Mouse (Mus musculus) forebrain, embryonic 13.5 days (tissue): ENCODE measurements around the gene Nup160. TPM values are rescaled to one million over a fixed set of nuclear protein-coding genes. Genes with fewer than 3 reads are reported as not detected.

Experiments
- ATAC-seq: fragments of 200-750 bp; cut with Nextera tagmentation; 2 replicates; pipeline ENCODE4 v1.8.0; 2017
- H3K27ac ChIP-seq: fragments of 300-500 bp; sonication (generic); 2 replicates; pipeline ENCODE4 v1.5.1; 2015; ENCODE audit warnings: inconsistent platforms, mild to moderate bottlenecking, moderate library complexity
- H3K27me3 ChIP-seq: fragments of 300-500 bp; sonication (generic); 2 replicates; pipeline ENCODE4 v1.6.1; 2015; ENCODE audit warnings: mild to moderate bottlenecking, inconsistent platforms
- H3K36me3 ChIP-seq: fragments of 300-500 bp; sonication (generic); 2 replicates; pipeline ENCODE4 v1.6.1; 2015; ENCODE audit warnings: mild to moderate bottlenecking, inconsistent platforms; ENCODE audit not compliant: poor library complexity, severe bottlenecking
- H3K4me1 ChIP-seq: fragments of 300-500 bp; sonication (generic); 2 replicates; pipeline ENCODE4 v1.6.1; 2015; ENCODE audit warnings: inconsistent platforms
- H3K4me2 ChIP-seq: fragments of 300-500 bp; sonication (generic); 2 replicates; pipeline ENCODE4 v1.6.1; 2015; ENCODE audit warnings: inconsistent platforms, mild to moderate bottlenecking, moderate library complexity
- H3K4me3 ChIP-seq: fragments of 300-500 bp; sonication (generic); 2 replicates; pipeline ENCODE4 v1.5.1; 2015; ENCODE audit warnings: mild to moderate bottlenecking, inconsistent platforms
- H3K9ac ChIP-seq: fragments of 300-500 bp; sonication (generic); 2 replicates; pipeline ENCODE4 v1.6.1; 2015; ENCODE audit warnings: mild to moderate bottlenecking, inconsistent platforms
- H3K9me3 ChIP-seq: fragments of 300-500 bp; sonication (generic); replicated peaks from 2 replicates; pipeline ENCODE4 v1.6.1; 2016; ENCODE audit warnings: inconsistent platforms
- WGBS: fragments of 180-500 bp; shearing (Covaris S2); methylation state at CpG from one replicate; pipeline ENCODE4 v1.1.7; 2015; 5-methylcytosine and 5-hydroxymethylcytosine counted together
- polyA plus RNA-seq: library from polyadenylated mRNA; unstranded; fragments of >200 nt; fragmentation: Nextera tagmentation; extraction: Ambion mirVana; gene quantifications from 2 replicates; pipeline ENCODE4 v1.2.1, GENCODE M21; 2015

Nup160 gene
- polyA plus RNA-seq, result 30.7 and 36.4 TPM in 2 replicates

DNA sequence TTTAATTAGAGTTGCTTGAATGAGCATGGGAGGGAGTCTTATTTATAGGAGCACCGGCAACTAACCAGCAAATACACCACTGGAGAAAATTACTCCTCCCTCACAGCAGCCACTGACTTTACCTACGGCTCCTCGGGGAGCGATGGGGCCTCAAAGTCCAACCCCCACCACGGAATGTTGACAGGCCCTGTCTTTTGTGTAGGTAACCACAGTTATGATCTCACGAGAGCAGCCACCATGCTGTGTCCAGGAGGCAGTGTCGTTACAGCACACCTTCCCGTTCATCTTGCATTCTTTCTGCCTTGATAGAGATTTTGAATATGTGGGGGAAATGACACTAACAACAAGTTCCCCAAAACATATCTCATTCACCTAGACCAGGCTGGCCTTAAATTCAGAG, at the start of gene Nup160:
Nup160 (plus strand) TSS at position 209 of the 400 bp plus-strand sequence.
- 68% methylated on average over 8 of the region's 8 CpGs for WGBS
- no peak for ATAC-seq
- Histone ChIP-seq H3K4me2 (peak within 1 kb of the TSS; percentile 90; the same call in 1 of the 2 replicates), H3K4me1 (peaks cover 18% of the 10 kb centered on the region), H3K9me3 (no peaks in the 10 kb centered on the region), H3K4me3 (no peak within 1 kb of the TSS; the same call in 1 of the 2 replicates), H3K27ac (no peak within 1 kb of the TSS), H3K36me3 (peaks cover 7% of the 10 kb centered on the region), H3K27me3 (no peaks in the 10 kb centered on the region), H3K9ac (no peak within 1 kb of the TSS; the same call in 1 of the 2 replicates)

DNA sequence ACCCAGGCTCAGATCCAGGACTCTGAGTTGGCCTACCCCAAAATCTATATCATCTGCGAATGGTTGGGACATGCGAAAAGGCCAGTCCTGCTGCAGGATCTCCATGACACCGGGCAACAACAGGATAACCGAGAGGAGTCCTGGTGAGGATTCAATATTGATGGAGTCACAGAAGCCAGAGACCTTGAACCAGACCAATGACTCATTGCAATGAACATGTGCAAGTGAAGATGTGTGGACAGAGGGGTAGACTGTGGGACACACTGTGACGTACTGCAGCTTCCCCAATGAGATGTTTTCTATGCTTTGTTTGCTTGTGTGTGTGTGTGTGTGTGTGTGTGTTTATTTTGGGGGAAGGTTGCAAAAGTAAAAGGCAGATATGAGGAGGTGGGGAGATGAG, 48.8 kb upstream of the Nup160 start:
- no peak overlapping the region for H3K4me3 ChIP-seq
- 91% methylated on average over 5 of the region's 5 CpGs for WGBS
- no peaks in the 10 kb centered on the region for H3K27me3 ChIP-seq
- ATAC-seq, result no peak
- H3K9me3 ChIP-seq, result no peaks in the 10 kb centered on the region
- H3K4me1 ChIP-seq, result 0 out of 2 replicates have a peak, but pooled peaks cover 4% of the 10 kb centered on the region
- no peak overlapping the region for H3K4me2 ChIP-seq
- no peak overlapping the region for H3K9ac ChIP-seq
- no peaks in the 10 kb centered on the region for H3K36me3 ChIP-seq
- no peak overlapping the region for H3K27ac ChIP-seq

DNA sequence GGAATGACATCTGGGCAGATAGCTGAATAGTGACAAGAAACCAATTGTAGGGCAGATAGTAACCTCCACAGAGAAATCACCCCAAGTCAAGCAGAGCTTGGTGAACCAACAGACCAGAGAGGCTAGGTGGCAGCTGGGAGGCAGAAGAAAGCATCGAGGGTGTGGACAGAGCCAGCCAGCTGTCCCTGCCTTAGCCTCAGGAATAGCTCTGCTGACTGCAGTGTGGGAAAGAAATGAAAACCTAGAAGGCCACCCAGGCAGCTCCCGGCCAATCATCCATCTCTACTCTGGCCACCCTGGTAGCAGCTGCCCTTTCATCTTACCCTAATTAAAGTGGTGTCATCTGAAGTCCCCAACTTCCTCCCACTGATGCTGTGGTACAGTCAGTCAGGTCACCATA, 47.5 kb upstream of the Nup160 start:
- H3K27ac ChIP-seq, result no peak overlapping the region
- no peaks in the 10 kb centered on the region for H3K27me3 ChIP-seq
- H3K4me2 ChIP-seq, result no peak overlapping the region
- WGBS, result 70% methylated on average over 2 of the region's 2 CpGs
- no peaks in the 10 kb centered on the region for H3K9me3 ChIP-seq
- no peaks in the 10 kb centered on the region for H3K36me3 ChIP-seq
- no peak overlapping the region for H3K4me3 ChIP-seq
- no peaks in the 10 kb centered on the region for H3K4me1 ChIP-seq
- no peak for ATAC-seq
- no peak overlapping the region for H3K9ac ChIP-seq

DNA sequence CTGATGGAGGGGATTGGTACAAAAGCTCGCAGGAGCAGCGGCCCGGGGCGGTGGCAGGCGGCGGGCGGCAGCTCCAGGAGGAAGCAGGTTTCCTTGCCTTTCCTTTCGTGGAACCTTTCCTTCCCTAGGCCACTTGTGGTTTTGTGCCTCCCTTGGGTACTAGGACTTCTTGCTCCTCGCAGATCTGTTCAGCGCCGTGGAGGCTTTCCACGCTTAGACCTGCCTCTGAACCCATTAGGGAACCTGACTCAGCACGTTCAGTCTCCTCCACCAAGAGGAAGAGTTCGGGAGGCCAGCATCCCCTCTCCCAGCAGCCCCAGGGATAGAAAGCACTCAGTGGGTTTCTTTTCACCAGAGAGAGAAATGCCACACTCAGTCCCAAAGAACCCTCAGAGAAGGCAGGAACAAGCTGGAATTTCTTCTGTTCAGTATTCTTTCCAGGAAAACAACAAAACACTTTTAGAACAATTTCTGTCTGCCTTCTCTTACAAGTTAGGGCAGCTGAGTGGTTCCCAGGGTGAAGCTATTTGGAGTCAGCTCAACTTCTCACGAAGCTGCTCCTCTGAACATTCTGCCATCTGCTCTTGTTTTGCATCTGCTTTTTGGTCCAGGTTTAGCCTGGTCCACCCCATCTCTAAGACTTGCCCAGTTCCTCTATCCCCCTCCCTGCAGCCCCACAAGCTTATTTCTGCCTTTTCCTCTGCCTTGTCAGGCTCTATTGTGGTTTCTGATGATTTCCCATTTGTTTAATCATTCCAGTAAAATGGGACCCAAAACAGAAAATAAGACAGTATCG, 44.9 kb upstream of the Nup160 start:
- Histone ChIP-seq H3K4me3 (no peak overlapping the region), H3K27ac (no peak overlapping the region), H3K27me3 (no peaks in the 10 kb centered on the region), H3K9ac (no peak overlapping the region), H3K36me3 (no peaks in the 10 kb centered on the region), H3K9me3 (no peaks in the 10 kb centered on the region), H3K4me1 (no peaks in the 10 kb centered on the region), H3K4me2 (no peak overlapping the region)
- WGBS, result 76% methylated on average over 16 of the region's 16 CpGs
- ATAC-seq, result no peak

DNA sequence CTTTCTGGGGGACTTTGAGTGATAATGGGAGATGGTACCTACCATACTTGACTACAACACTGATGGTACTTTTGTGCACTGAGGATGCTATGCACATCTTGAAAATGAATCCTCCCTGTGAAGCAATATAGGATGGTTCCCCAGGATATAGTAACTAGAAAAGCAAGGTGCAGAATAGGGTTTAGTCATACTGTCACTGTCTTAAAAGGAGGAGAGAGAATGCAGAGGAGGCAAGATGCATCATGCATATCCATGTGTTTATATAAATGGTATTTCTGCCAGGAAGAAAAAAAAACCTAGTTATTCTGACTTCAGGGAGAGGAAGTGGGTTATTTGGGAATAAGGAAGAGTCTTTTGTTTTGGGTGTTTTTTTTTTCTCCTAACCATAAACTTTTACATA, 42.3 kb upstream of the Nup160 start:
- Histone ChIP-seq H3K27me3 (no peaks in the 10 kb centered on the region), H3K27ac (no peak overlapping the region), H3K4me3 (no peak overlapping the region), H3K4me1 (no peaks in the 10 kb centered on the region), H3K9me3 (no peaks in the 10 kb centered on the region), H3K9ac (no peak overlapping the region), H3K4me2 (no peak overlapping the region), H3K36me3 (no peaks in the 10 kb centered on the region)
- ATAC-seq, result no peak

DNA sequence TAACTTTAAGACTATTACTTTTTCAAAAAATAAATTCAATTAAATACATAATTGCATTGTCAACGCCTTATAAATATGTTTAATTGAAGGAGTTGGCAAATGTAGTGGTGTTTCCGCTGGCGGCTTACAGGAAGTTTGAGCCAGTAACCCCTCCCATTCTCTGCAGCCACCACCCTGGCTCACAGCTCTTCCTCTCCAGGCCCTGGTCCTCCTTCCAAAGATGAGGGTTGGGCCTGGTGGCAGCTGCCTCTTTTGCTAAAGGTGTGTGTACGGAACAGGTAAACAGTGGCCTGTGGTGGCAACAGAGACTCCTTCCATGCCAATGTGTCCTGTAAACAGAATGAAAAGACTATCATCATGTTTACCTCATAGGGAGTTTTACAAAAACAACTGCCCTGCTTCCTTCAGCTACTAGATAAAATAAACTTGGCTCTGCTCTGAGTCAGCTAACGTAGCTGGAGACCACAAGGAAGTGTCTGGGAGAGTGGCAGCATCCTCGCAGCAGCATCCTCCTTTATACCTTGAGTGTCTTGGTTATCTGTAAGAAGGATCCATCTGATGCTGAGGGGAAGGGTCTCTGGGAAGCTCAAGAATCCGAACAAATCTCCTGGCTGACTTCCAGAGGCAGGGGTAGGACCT, 41.8 kb upstream of the Nup160 start:
- Histone ChIP-seq H3K27ac (no peak overlapping the region), H3K4me2 (no peak overlapping the region), H3K9ac (no peak overlapping the region), H3K4me3 (no peak overlapping the region), H3K4me1 (no peaks in the 10 kb centered on the region), H3K36me3 (no peaks in the 10 kb centered on the region), H3K9me3 (no peaks in the 10 kb centered on the region), H3K27me3 (no peaks in the 10 kb centered on the region)
- 81% methylated on average over 7 of the region's 7 CpGs for WGBS
- no peak for ATAC-seq

DNA sequence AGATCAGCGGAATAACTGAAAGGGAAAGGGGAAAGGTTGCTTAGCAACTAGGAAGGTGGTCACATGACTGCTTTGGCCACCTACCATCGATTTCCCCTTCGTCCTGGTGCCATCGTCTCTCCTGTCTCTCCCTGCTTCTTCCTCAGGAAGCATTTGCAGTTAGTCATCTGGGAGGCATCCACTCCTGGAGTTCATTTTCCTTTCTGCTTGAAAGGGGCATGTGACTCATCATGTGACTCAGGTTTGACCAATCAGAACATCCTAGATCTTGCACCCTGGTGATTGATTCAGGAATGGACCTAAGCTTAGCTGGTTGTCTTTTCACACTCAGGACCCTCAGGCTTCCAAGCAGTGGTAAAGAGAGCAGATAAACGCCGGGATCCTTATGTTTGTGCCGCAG, 40.2 kb upstream of the Nup160 start:
- no peak overlapping the region for H3K9ac ChIP-seq
- no peaks in the 10 kb centered on the region for H3K36me3 ChIP-seq
- WGBS, result 90% methylated on average over 7 of the region's 7 CpGs
- no peaks in the 10 kb centered on the region for H3K4me1 ChIP-seq
- no peaks in the 10 kb centered on the region for H3K27me3 ChIP-seq
- no peaks in the 10 kb centered on the region for H3K9me3 ChIP-seq
- H3K27ac ChIP-seq, result no peak overlapping the region
- no peak overlapping the region for H3K4me3 ChIP-seq
- ATAC-seq, result no peak
- no peak overlapping the region for H3K4me2 ChIP-seq

DNA sequence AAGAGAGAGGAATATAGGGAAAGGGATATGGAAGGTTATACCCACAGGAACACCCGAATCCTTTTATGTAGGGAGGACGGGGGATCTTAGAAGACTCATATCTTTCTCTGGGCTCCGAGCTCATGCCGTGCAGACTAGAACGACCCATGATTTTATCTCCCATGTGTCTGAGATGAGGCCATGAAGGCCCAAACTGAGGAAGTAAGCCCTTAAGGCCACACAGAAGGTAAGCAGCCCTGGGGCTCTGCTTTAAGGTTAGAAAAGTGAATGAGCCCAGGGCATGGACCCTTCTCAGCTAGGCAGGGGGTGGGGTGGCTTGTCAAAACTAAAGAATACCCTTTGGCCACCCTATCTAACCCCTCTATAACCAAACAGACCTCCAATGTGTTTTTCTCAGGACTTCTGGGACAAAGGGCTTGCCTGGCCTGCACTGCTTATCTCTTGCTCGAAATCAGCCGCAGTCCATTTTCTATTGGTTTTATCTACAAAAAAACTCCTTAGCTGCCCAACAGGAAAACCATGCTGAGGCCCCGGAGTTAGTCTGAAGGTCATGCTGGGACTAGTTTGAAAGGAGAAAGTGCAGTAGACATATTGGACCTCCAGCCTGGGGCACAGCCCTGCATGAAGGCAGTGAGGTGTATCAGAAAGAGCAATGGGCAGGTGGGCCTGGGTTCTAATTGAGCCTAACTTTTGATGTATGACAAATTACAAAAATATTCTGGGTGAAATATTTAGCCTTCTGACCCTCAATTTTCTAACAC, 37.8 kb upstream of the Nup160 start:
- 89% methylated on average over 8 of the region's 8 CpGs for whole genome bisulfite sequencing
- Histone ChIP-seq H3K9ac (no peak overlapping the region), H3K27me3 (no peaks in the 10 kb centered on the region), H3K9me3 (no peaks in the 10 kb centered on the region), H3K4me2 (no peak overlapping the region), H3K27ac (no peak overlapping the region), H3K4me1 (no peaks in the 10 kb centered on the region), H3K36me3 (no peaks in the 10 kb centered on the region), H3K4me3 (no peak overlapping the region)
- ATAC-seq, result no peak

DNA sequence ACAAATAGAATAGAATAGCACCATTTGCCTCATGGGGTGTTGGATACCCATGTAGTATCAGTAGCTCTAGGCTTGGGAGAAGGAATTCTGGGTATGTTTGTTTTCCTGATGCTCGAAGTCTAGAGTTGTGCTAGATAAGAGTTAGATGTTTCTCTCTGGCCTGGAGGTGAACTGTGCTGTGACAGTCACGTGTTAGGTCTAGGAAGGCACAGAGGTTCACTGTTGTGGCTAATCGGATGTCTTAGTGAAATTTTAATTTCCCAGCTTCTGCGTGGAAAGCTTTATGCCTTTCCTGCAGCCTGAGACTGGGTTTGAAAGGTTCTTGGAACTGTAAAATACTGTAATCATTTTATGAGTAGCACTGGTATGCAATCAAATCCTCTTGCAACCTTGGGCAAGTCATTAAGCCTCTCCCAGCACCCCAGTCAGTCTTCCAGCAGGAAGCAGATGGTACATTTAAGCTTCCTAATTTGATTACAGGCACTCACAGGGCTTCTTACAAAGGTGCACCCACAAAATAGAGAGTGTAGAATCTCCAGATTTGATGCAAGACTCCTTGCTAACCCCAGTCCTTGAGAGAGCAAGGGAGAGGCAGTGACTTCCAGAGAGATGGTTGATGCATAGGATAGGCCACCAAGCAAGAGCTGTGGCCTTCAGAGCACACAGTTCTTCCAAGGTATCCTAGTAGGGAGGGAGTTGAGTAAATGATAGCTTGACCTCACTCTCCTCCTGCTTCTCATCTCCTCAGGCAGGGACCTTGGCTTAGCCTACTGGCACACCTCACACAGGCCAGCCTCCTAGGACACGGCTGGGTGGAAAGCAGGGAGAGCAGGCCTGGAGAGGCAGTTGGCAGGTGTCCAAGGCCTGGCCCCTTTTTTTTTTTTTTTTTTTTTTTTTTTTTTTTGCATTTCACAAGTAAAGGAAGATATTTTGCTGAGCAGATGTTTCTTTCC, 37.0 kb upstream of the Nup160 start:
- Histone ChIP-seq H3K9me3 (no peaks in the 10 kb centered on the region), H3K27me3 (no peaks in the 10 kb centered on the region), H3K4me3 (no peak overlapping the region), H3K4me1 (no peaks in the 10 kb centered on the region), H3K36me3 (no peaks in the 10 kb centered on the region), H3K9ac (no peak overlapping the region), H3K4me2 (no peak overlapping the region), H3K27ac (no peak overlapping the region)
- WGBS, result 69% methylated on average over 5 of the region's 5 CpGs
- no peak for ATAC-seq

DNA sequence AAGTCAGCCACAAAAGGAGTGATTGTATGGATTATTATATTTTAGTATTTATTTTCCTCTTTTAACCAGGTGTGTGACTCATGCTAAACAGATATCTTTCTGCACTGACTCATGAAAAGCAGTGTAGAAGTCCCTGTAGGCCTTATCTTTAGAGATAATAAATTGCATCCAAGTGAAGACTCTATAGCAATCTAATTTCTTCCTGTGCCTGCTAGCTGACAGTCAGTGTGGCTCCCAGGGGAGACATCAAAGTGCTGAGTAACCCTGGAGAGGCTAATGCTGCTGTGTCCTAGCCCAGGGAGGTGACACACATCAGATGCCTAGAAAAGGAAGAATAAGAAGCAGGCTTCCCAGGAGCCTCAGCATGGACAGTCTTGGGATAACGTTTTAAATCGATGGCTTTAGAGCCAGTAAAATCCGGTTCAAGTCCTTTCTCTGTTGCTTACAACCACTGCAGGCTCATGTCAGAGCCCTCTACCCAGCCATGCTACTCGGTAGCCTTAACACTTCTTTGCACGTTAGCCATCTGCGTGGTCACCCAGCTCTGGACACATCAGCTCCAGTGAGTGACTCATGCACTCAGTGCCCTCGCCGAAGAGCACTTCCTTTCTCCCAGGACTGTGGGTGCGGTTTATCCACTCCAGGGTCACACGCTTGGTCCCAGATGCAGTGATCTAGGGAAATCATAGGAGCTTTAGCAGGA, 35.9 kb upstream of the Nup160 start:
- Histone ChIP-seq H3K4me3 (no peak overlapping the region), H3K36me3 (no peaks in the 10 kb centered on the region), H3K9ac (no peak overlapping the region), H3K27me3 (no peaks in the 10 kb centered on the region), H3K4me1 (no peaks in the 10 kb centered on the region), H3K9me3 (no peaks in the 10 kb centered on the region), H3K27ac (no peak overlapping the region), H3K4me2 (no peak overlapping the region)
- no peak for ATAC-seq
- 82% methylated on average over 10 of the region's 10 CpGs for WGBS

DNA sequence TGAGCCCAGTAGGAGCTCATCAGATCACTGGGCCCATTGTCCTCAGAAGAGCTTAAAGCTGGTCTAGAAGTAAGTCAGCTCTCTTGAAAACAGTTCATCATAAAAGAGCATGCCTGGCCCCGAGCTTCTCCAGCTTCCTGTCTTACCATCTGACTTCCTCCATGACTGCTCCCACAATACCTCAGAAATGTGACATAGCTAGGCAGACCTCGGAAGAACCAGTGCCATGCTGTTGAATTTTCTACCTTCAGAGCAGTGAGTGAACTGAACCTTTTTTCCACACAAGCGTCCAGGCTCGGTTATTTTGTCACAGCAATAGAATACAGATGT, 35.3 kb upstream of the Nup160 start:
- WGBS, result 88% methylated on average over 4 of the region's 4 CpGs
- no peak overlapping the region for H3K9ac ChIP-seq
- no peak for ATAC-seq
- H3K27me3 ChIP-seq, result no peaks in the 10 kb centered on the region
- no peak overlapping the region for H3K4me3 ChIP-seq
- no peak overlapping the region for H3K27ac ChIP-seq
- no peak overlapping the region for H3K4me2 ChIP-seq
- H3K9me3 ChIP-seq, result no peaks in the 10 kb centered on the region
- H3K36me3 ChIP-seq, result no peaks in the 10 kb centered on the region
- no peaks in the 10 kb centered on the region for H3K4me1 ChIP-seq
